Mouse (Mus musculus) limb, embryonic 11.5 days (tissue): ENCODE results near the gene Klf13. TPM values are rescaled to one million over a fixed set of nuclear protein-coding genes. Genes with fewer than 3 reads are reported as not detected.

Experiments used
- ATAC-seq: fragments of 200-750 bp; cut with Nextera tagmentation; 2 replicates; pipeline ENCODE4 v1.8.0; 2017; ENCODE audit warnings: low read depth; ENCODE audit not compliant: insufficient number of reproducible peaks, low FRiP score, low TSS enrichment
- DNase-seq: peaks from one replicate; pipeline ENCODE4 v3.0.0-alpha.2; 2015; ENCODE audit warnings: low spot score
- H3K27ac ChIP-seq: fragments of 300-500 bp; sonication (generic); replicated peaks from 2 replicates; pipeline ENCODE4 v1.5.1; 2014; ENCODE audit warnings: low read depth, mild to moderate bottlenecking, low read length
- H3K27me3 ChIP-seq: fragments of 300-500 bp; sonication (generic); 2 replicates; pipeline ENCODE4 v1.6.1; 2014; ENCODE audit warnings: mild to moderate bottlenecking, low read length, mixed read lengths; ENCODE audit not compliant: control insufficient read depth, insufficient read depth
- H3K36me3 ChIP-seq: fragments of 300-500 bp; sonication (generic); 2 replicates; pipeline ENCODE4 v1.6.1; 2014; ENCODE audit warnings: mild to moderate bottlenecking, low read length, moderate library complexity, mixed read lengths; ENCODE audit not compliant: control insufficient read depth, insufficient read depth
- H3K4me1 ChIP-seq: fragments of 300-500 bp; sonication (generic); 2 replicates; pipeline ENCODE4 v1.6.1; 2014; ENCODE audit warnings: low read length, mixed read lengths; ENCODE audit not compliant: control insufficient read depth, insufficient read depth
- H3K4me2 ChIP-seq: fragments of 300-500 bp; sonication (generic); 2 replicates; pipeline ENCODE4 v1.6.1; 2014; ENCODE audit warnings: low read depth, mild to moderate bottlenecking, moderate library complexity; ENCODE audit not compliant: severe bottlenecking
- H3K4me3 ChIP-seq: fragments of 300-500 bp; sonication (generic); 2 replicates; pipeline ENCODE4 v1.5.1; 2014; ENCODE audit warnings: low read depth, low read length
- H3K9ac ChIP-seq: fragments of 300-500 bp; sonication (generic); 2 replicates; pipeline ENCODE4 v1.6.1; 2014; ENCODE audit warnings: mild to moderate bottlenecking, low read length
- H3K9me3 ChIP-seq: fragments of 300-500 bp; sonication (generic); 2 replicates; pipeline ENCODE4 v1.6.1; 2016; ENCODE audit warnings: low read length; ENCODE audit not compliant: control insufficient read depth
- WGBS: fragments of 180-500 bp; shearing (Covaris S2); extraction: QIAGEN DNeasy Blood & Tissue Kit; methylation state at CpG from one replicate; pipeline ENCODE4 v1.1.7; 2014; 5-methylcytosine and 5-hydroxymethylcytosine counted together
- polyA plus RNA-seq: library from polyadenylated mRNA; unstranded; fragments of >200 nt; fragmentation: Nextera tagmentation; extraction: Ambion mirVana; gene quantifications from 2 replicates; pipeline ENCODE4 v1.2.1, GENCODE M21; 2014

Klf13 gene
- polyA plus RNA-seq, 1 experiment from 2014 or later, result 18.8 TPM

GRCm38 (mm10) chr7:63969941-63970340 is 31.2 kb upstream of the Klf13 start:
- Histone ChIP-seq H3K9ac (no peak overlapping the region), H3K4me2 (no peak overlapping the region), H3K9me3 (no peaks in the 10 kb centered on the region), H3K27me3 (no peaks in the 10 kb centered on the region), H3K4me3 (no peak overlapping the region), H3K4me1 (no peaks in the 10 kb centered on the region), H3K36me3 (no peaks in the 10 kb centered on the region), H3K27ac (no peak overlapping the region)
- DNase-seq, result no peak
- no peak for ATAC-seq
- 73% methylated on average over 3 of the region's 3 CpGs for WGBS

DNA sequence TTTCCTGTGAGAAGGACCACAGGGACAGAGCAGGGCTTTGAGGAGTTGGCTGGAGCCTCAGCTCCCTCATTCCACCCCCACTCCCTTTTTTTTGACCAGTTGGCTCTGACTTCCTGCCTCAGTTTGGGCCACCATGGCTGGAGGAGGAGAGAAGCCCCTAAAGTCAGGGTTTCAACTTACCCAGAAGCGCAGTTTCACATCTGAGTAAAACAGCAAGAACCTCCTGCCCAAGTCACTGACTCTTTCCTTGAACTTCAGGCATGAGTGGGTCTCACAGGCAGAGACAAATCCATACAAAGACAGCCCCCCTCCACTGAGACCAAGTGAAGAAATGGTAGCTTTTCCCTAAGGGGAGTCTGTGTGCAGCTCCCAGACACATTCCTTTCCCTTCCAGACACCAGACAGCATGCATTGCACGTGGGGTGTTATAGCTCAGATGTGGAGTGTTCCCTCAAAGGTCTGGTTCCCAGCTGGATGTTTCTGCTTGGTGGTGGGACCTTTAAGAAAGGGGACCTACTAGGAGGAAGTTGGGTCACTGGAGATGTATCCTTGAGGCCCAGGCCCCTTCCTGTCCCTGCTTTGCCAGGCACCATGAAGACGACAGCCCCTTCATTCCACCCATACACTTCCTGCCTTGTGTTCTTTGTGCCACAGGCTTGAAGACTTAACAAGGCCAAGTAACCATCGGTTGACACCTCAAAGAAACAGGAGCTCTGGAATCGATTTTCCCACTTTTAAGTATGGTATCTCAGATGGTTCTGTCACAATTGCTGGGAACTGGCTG is 27.1 kb upstream of the Klf13 start:
- Histone ChIP-seq H3K9ac (no peak overlapping the region), H3K9me3 (no peaks in the 10 kb centered on the region), H3K4me2 (no peak overlapping the region), H3K4me1 (no peaks in the 10 kb centered on the region), H3K27ac (no peak overlapping the region), H3K27me3 (no peaks in the 10 kb centered on the region), H3K36me3 (no peaks in the 10 kb centered on the region), H3K4me3 (no peak overlapping the region)
- 61% methylated on average over 5 of the region's 5 CpGs for WGBS
- ATAC-seq, result no peak
- DNase-seq, result no peak

DNA sequence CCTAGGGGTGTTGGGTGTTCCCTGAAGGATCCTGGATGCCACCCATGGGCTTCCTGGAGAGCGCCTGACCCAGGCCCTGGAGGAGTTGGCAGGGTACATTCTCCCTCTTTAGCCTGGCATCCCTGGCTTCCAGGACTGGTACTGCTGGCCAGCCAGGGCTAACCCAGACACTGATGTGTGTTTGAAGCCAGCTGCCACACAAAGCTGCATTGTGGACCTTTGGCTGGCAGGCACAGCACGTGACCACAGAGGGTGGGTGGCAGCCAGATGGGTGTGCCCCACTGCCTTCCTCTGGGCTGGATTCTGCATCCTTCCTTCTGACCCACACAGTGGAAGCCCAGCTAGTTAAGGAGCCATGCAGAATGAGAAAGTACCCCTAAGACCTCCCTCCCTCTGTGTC is 26.4 kb upstream of the Klf13 start:
- no peaks in the 10 kb centered on the region for H3K36me3 ChIP-seq
- 86% methylated on average over 2 of the region's 2 CpGs for WGBS
- no peak overlapping the region for H3K27ac ChIP-seq
- no peaks in the 10 kb centered on the region for H3K4me1 ChIP-seq
- H3K9ac ChIP-seq, result no peak overlapping the region
- H3K9me3 ChIP-seq, result no peaks in the 10 kb centered on the region
- H3K4me2 ChIP-seq, result no peak overlapping the region
- ATAC-seq (no peak), DNase-seq (no peak)
- no peak overlapping the region for H3K4me3 ChIP-seq
- H3K27me3 ChIP-seq, result no peaks in the 10 kb centered on the region

DNA sequence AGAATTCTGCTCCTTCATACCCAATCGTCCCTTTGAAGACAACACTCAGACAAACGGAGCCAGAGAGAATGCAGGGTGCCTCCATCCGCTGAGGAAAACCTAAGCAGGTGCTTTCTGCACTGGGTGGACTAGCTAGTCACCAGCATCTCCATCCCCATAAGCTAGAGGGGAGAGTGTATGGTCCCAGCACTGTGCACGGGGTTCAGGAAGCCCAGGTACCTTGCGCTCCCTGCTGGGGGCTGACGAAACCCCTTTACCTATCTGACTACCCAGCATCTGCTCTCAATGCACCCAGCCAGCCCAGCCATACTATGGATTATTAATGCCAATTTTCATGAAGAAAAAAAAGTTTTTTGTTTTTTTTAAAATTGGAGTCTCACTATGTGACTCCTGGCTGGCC is 25.4 kb upstream of the Klf13 start:
- H3K36me3 ChIP-seq, result no peaks in the 10 kb centered on the region
- H3K4me3 ChIP-seq, result no peak overlapping the region
- ATAC-seq, result peak; percentile 47; the same call in 1 of the 2 replicates
- no peaks in the 10 kb centered on the region for H3K9me3 ChIP-seq
- no peak overlapping the region for H3K4me2 ChIP-seq
- no peaks in the 10 kb centered on the region for H3K4me1 ChIP-seq
- WGBS, result 75% methylated on average over 6 of the region's 6 CpGs
- H3K27me3 ChIP-seq, result no peaks in the 10 kb centered on the region
- H3K9ac ChIP-seq, result no peak overlapping the region
- DNase-seq, result no peak
- H3K27ac ChIP-seq, result no peak overlapping the region

- H3K36me3 ChIP-seq, result no peaks in the 10 kb centered on the region
- DNase-seq (no peak), ATAC-seq (no peak)
- H3K9ac ChIP-seq, result no peak overlapping the region
- no peaks in the 10 kb centered on the region for H3K27me3 ChIP-seq
- H3K4me1 ChIP-seq, result no peaks in the 10 kb centered on the region
- no peak overlapping the region for H3K4me2 ChIP-seq
- H3K9me3 ChIP-seq, result no peaks in the 10 kb centered on the region
- WGBS, result 73% methylated on average over 5 of the region's 5 CpGs
- no peak overlapping the region for H3K4me3 ChIP-seq
- no peak overlapping the region for H3K27ac ChIP-seq
Observed at GRCm38 (mm10) chr7:63963632-63964031, 24.9 kb upstream of the Klf13 start.

DNA sequence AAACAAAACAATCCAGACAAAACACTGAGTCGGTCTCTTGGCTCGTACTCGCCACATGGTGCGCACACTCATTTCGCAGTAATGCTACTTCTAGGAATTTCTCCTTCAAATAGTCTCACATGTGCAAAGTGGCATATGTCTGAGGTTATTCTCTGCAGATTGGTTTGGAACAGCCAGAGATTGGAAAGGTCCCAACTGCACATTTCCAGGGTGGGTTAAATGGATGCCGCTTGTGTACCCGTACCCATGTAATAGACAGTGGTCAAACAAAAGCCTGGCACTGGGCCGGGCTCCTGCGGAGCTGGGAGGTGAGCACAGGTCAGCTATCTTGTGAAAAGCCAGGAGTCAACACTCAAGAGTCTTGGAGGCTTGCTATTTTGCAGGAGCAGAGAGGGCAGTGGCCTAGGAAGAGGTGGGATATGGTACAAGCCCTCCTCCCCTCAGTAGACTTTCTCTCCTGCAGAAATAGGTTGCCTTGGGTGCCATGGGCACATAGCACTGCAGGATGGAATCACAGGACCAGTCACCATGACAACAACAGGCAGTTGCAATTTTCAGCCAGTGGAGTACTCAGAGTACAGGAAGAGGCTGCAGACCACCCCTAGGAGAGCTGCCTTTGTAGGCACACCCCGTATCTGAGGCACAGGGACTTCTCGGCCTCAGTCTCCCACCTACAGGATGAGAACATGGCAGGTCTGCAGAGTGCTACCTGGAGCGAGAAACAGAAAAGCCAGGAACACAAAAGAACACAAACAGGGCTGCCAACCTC is 19.3 kb upstream of the Klf13 start:
- no peak overlapping the region for H3K9ac ChIP-seq
- no peak overlapping the region for H3K4me2 ChIP-seq
- no peaks in the 10 kb centered on the region for H3K27me3 ChIP-seq
- H3K4me1 ChIP-seq, result no peaks in the 10 kb centered on the region
- no peak for ATAC-seq
- no peaks in the 10 kb centered on the region for H3K9me3 ChIP-seq
- no peak overlapping the region for H3K4me3 ChIP-seq
- H3K36me3 ChIP-seq, result no peaks in the 10 kb centered on the region
- 88% methylated on average over 12 of the region's 12 CpGs for WGBS
- no peak overlapping the region for H3K27ac ChIP-seq
- DNase-seq, result no peak

DNA sequence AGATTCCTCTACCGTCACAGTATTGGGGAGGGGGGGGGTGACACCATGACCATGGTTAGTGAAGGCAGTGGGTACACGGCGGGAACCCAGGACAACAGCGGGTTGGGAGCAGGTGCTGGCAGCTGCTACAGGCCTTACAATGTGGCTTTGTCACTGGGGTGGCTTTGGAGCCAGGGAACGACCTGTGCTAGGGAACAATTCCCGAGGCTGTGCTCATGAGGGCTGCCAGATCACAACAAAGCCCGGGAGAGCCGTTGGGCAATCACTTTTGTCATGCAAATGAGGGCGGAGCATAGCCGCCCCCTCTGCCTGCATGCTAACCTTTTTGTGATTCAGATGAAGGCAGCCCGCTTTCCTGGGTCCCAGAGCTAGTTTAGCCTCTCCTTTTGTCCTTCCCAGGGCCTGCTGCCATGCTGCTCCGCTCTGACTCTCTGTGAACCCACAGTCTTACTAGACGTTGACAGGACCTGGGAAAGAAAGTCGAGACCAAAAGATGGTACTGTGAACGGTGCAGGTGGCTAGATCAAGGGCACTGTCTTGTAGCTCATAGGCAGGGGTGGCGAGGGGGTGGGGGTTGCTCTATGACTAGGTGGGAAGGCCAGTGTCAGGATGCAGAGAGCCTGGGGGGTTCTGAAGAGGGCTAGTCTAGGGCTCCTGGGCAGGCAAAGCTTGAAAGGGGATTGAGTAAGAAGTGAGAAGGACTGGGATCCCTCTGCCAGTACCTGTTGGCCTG is 18.4 kb upstream of the Klf13 start:
- ATAC-seq, result no peak
- no peaks in the 10 kb centered on the region for H3K27me3 ChIP-seq
- no peak for DNase-seq
- no peak overlapping the region for H3K9ac ChIP-seq
- no peaks in the 10 kb centered on the region for H3K36me3 ChIP-seq
- H3K4me1 ChIP-seq, result no peaks in the 10 kb centered on the region
- WGBS, result 19% methylated on average over 16 of the region's 16 CpGs
- H3K27ac ChIP-seq, result no peak overlapping the region
- no peak overlapping the region for H3K4me3 ChIP-seq
- H3K9me3 ChIP-seq, result no peaks in the 10 kb centered on the region
- no peak overlapping the region for H3K4me2 ChIP-seq

DNA sequence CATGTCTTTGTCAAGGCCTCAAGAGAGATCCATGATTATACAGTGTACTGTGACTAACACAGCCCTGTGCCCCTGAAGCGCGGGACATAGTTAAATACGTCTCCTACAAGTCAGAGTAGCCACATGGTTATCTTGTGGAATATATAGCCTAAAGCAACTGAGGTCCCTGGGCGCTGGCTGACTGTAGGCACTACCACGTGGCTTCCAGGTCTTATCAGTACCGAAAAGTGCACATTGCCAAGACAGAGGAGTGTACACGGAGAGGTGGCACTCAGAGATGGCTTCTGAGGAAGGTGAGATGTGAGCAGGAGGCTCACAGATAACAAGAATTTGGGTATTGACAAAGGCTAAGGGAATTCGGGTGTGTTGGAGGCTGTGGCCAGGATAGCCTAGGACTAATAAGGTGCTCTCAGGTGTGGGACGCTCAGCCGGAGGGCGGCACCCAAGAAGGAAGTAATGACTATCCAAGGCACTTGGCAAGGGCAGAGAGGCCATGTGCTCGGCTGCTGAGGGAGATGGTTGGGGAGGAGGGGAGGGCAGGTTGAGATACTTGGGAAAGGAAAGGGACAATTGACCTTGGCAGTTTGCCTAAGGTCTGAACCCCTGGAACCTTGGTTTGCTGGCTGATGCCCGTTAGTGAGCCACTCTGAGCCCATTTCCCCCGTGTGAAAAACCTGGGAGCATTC is 17.6 kb upstream of the Klf13 start:
- no peak for DNase-seq
- no peaks in the 10 kb centered on the region for H3K36me3 ChIP-seq

More for the DNA sequence above, 17.6 kb upstream of the Klf13 start:
- 76% methylated on average over 14 of the region's 14 CpGs for WGBS
- no peak overlapping the region for H3K4me3 ChIP-seq
- H3K9me3 ChIP-seq, result no peaks in the 10 kb centered on the region
- no peak overlapping the region for H3K4me2 ChIP-seq
- no peak overlapping the region for H3K27ac ChIP-seq
- no peak overlapping the region for H3K9ac ChIP-seq
- H3K4me1 ChIP-seq, result no peaks in the 10 kb centered on the region
- ATAC-seq, result no peak
- no peaks in the 10 kb centered on the region for H3K27me3 ChIP-seq
